Comparison of ENCODE assay signal across 14 mouse cellular contexts in the genomic region with DNA sequence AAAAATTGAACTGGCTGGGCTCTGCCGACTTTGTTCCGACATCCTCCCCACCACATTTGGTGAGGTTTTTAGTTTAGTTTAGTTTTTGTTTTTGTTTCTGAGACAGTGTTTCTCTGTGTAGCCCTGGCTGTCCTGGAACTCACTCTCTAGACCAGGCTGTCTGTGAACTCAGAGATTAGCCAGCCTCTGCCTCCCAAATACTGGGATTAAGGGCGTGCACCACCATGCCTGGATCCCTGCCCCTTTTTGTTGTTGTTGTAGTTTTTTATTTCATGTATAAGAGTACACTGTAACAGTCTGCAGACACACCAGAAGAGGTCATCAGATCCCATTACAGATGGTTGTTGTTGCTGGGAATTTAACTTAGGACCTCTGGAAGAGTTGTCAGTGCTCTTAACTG.
"Had no signal": no experiment of that assay in that cellular context is flagged by ENCODE, and none has a peak within 500 bp of the region (broad histone marks: within the 10 kb centered on the region; RNA-seq: fewer than 3 reads in every experiment).

No protein-coding gene starts in this region.

- H3K9me3 ChIP-seq: limb, embryonic 13.5 days; midbrain, embryonic 13.5 days; neural tube, embryonic 15.5 days had no signal

- DNase-seq: kidney, adult 11 months; kidney, adult 9 months; kidney, postnatal 36 days; layer of hippocampus, adult 9-11 months; lung, adult 18-20 months; right cerebral cortex, adult 18-20 months; right cerebral cortex, postnatal 25 days; thymus, postnatal 14 days had no signal

- H3K9ac ChIP-seq: limb, embryonic 13.5 days; midbrain, embryonic 13.5 days; neural tube, embryonic 15.5 days had no signal

- H3K4me3 ChIP-seq: limb, embryonic 13.5 days; midbrain, embryonic 13.5 days; myocyte; neural tube, embryonic 15.5 days had no signal

- H3K4me2 ChIP-seq: limb, embryonic 13.5 days; midbrain, embryonic 13.5 days; neural tube, embryonic 15.5 days had no signal

- H3K27ac ChIP-seq: kidney, postnatal 0 days; limb, embryonic 13.5 days; midbrain, embryonic 13.5 days; neural tube, embryonic 15.5 days; stomach, postnatal 0 days had no signal

- H3K4me1 ChIP-seq: limb, embryonic 13.5 days; midbrain, embryonic 13.5 days; neural tube, embryonic 15.5 days had no signal

- ATAC-seq: midbrain, embryonic 13.5 days had no signal

- H3K36me3 ChIP-seq: limb, embryonic 13.5 days; midbrain, embryonic 13.5 days; neural tube, embryonic 15.5 days had no signal

- H3K27me3 ChIP-seq: limb, embryonic 13.5 days; midbrain, embryonic 13.5 days; neural tube, embryonic 15.5 days had no signal
